Mouse (Mus musculus) ES-E14 (cell line): ENCODE data around the gene Astn2. TPM values are rescaled to one million over a fixed set of nuclear protein-coding genes. Genes with fewer than 3 reads are reported as not detected.

ENCODE experiments used
- DNase-seq: peaks from one replicate; pipeline ENCODE4 v3.0.0-alpha.2; 2013; ENCODE audit warnings: low read depth, low spot score
- H3K27ac ChIP-seq: 2 replicates; pipeline ENCODE4 v1.5.1; 2012; ENCODE audit warnings: low read depth, mild to moderate bottlenecking, low read length, moderate library complexity, mixed read lengths; ENCODE audit not compliant: poor library complexity, insufficient read depth, severe bottlenecking
- H3K36me3 ChIP-seq: 2 replicates; pipeline ENCODE4 v1.6.1; 2012; ENCODE audit warnings: mild to moderate bottlenecking, low read length, moderate library complexity, mixed read lengths; ENCODE audit not compliant: control insufficient read depth, poor library complexity, insufficient read depth, severe bottlenecking
- H3K4me1 ChIP-seq, 2 experiments: fragments of 150-350 bp in 1 of 2; sonication (generic) in 1 of 2; 2 replicates each; pipeline ENCODE4 v1.6.1; 2012; ENCODE audit warnings: low read length in 2 of 2, mild to moderate bottlenecking in 1 of 2, mixed read lengths in 1 of 2; ENCODE audit not compliant: control insufficient read depth in 2 of 2, insufficient read depth in 2 of 2, poor library complexity in 1 of 2
- H3K4me3 ChIP-seq, 2 experiments: fragments of 150-350 bp in 1 of 2; sonication (generic) in 1 of 2; 2 replicates each; pipeline ENCODE4 v1.5.1; 2012; ENCODE audit warnings: low read length in 2 of 2, low read depth in 1 of 2, mild to moderate bottlenecking in 1 of 2, mixed read lengths in 1 of 2; ENCODE audit not compliant: insufficient read depth in 1 of 2, poor library complexity in 1 of 2, severe bottlenecking in 1 of 2
- H3K9ac ChIP-seq: 2 replicates; pipeline ENCODE4 v1.6.1; 2012; ENCODE audit warnings: low read depth, mild to moderate bottlenecking, low read length, mixed read lengths; ENCODE audit not compliant: poor library complexity, insufficient read depth, severe bottlenecking
- H3K9me3 ChIP-seq: fragments of 150-350 bp; sonication (generic); 2 replicates; pipeline ENCODE4 v1.6.1; 2012; ENCODE audit warnings: low read depth, mild to moderate bottlenecking, low read length; ENCODE audit not compliant: control insufficient read depth, insufficient read depth
- CHD2 ChIP-seq: IDR thresholded peaks from 2 replicates; pipeline ENCODE4 v1.6.1; 2014; ENCODE audit warnings: mild to moderate bottlenecking, low read depth, low read length, inconsistent platforms
- HCFC1 ChIP-seq: IDR thresholded peaks from 2 replicates; pipeline ENCODE4 v1.6.1; 2012; ENCODE audit warnings: low read length, inconsistent platforms, borderline replicate concordance; ENCODE audit not compliant: insufficient read depth
- MAFK ChIP-seq: IDR thresholded peaks from 2 replicates; pipeline ENCODE4 v1.6.1; 2014; ENCODE audit warnings: mild to moderate bottlenecking, low read depth, low read length, inconsistent platforms; ENCODE audit not compliant: insufficient read depth
- ZC3H11A ChIP-seq: IDR thresholded peaks from 2 replicates; pipeline ENCODE4 v1.6.1; 2012; ENCODE audit warnings: low read depth, mild to moderate bottlenecking, inconsistent platforms, low read length, borderline replicate concordance
- ZNF384 ChIP-seq: IDR thresholded peaks from 2 replicates; pipeline ENCODE4 v1.6.1; 2012; ENCODE audit warnings: low read depth, low read length, inconsistent platforms
- in situ Hi-C, 2 experiments: fragments of 600-800 bp; cut with MboI; formaldehyde crosslinking; loops; one replicate each; pipeline ENCODE4 v1.15.1; 2025; ENCODE audit warnings: low sequenced_read_pairs in 2 of 2, inconsistent platforms in 1 of 2; ENCODE audit not compliant: unreplicated experiment in 2 of 2
- total RNA-seq: library from RNA; depleted of rRNA; stranded (reverse); fragments of 300-350 nt; gene quantifications from 2 replicates; pipeline ENCODE4 v1.2.3, GENCODE M21; 2012

Astn2 gene
- total RNA-seq, 1 experiment = 0.04 TPM

DNA sequence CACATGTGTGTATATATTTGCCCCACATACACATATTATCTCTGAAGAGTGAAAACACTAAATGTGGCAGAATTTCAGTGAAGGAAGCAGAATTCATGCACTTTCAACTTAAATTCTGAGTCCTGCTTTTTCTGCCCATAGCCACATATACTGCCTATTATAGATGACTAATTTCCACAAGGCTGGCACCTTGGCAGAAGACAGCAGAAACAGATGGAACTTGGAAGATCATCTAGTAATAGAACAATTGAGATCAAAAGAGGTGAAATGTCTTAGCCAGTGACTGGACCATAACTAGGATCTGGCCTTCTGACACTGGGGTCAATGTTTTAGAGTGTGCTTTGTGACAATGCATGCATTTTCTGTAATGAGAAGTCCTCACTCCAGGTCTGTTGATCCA lies 119.4 kb downstream of the Astn2 start:
- in situ Hi-C loops = no loop called here
- Histone ChIP-seq H3K9me3 (no peaks in the 10 kb centered on the region), H3K4me1 (no peaks in the 10 kb centered on the region), H3K36me3 (no peaks in the 10 kb centered on the region), H3K27ac (no peak overlapping the region), H3K4me3 (no peak overlapping the region), H3K9ac (no peak overlapping the region)
- no peak for DNase-seq
- TF ChIP-seq HCFC1 (no peak), ZNF384 (no peak), ZC3H11A (no peak), CHD2 (no peak), MAFK (no peak)

DNA sequence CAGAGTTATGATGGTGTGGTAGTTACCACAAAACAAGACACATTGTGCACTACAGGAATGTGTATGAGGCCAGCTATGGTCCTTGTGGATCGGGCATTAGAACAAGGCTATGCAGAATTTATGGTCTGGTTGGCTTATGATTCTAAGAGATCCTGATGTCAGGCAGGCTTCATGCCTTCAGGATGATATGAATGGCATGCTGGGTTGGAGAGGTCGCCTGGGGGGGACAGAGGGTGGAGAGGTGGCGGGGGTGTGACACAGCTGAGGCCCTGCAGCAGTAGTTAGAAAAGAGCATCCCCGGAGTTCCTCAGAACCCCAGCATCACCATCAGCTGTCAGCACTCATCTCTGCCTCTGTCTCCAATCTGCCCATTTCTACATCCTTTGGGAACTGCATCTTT lies 128.3 kb downstream of the Astn2 start:
- Histone ChIP-seq H3K4me3 (no peak overlapping the region), H3K36me3 (no peaks in the 10 kb centered on the region), H3K27ac (no peak overlapping the region), H3K9me3 (no peaks in the 10 kb centered on the region), H3K9ac (no peak overlapping the region), H3K4me1 (no peaks in the 10 kb centered on the region)
- no peak for TF ChIP-seq ZNF384
- TF ChIP-seq CHD2 = no peak
- no peak for TF ChIP-seq ZC3H11A
- TF ChIP-seq HCFC1 = no peak
- no peak for TF ChIP-seq MAFK
- no peak for DNase-seq
- in situ Hi-C loops = no loop called here

DNA sequence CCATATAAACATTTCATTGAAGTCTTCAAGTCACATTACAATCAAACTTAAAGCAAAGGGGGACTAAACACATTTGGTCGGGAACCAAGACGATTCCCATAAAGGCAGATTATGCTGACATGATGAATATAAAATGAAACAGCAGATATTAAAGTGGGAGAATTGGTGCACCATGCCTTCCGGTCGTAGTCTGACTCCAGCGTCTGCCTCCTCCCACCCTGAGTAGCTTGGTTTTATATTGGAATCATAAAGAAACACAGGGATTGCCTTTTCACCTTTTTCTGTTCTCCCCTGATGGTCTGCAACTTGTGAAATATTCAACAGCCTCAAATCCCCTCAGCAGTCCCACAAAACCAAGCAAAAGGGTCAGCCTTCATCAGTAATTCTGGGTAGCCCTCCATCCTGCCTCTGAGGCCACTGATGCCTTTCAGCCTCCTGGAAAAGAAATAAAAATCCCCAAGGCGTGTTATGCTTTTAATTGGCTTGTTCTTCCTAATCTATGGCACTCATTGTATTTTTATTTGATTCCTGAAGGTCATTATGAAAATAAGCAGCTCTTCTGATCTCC lies 132.8 kb downstream of the Astn2 start:
- Histone ChIP-seq H3K4me3 (no peak overlapping the region), H3K9me3 (no peaks in the 10 kb centered on the region), H3K9ac (no peak overlapping the region), H3K27ac (no peak overlapping the region), H3K4me1 (no peaks in the 10 kb centered on the region), H3K36me3 (no peaks in the 10 kb centered on the region)
- DNase-seq = no peak
- TF ChIP-seq HCFC1 = no peak
- no peak for TF ChIP-seq ZC3H11A
- in situ Hi-C loops = no loop called here

DNA sequence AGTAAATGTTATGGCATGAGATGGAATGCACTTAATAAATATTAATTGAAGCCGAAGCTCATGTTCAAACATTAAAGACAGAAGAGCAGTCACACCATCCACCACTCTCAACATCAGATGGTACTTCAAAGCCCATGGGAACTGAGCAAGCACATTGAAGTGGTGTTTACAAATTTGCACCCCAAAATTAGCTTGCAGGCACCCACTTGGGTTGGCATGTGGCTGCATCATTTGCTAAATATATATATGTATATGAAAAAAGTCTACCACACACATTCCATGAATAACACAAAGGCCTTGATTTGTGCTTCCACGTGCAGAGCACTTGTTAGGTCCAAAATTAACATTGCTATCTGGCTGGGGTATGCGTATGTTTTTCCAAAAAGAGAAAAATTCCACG lies 140.4 kb downstream of the Astn2 start:
- Histone ChIP-seq H3K4me1 (no peaks in the 10 kb centered on the region), H3K9ac (no peak overlapping the region), H3K9me3 (no peaks in the 10 kb centered on the region), H3K36me3 (no peaks in the 10 kb centered on the region), H3K4me3 (no peak overlapping the region), H3K27ac (no peak overlapping the region)
- no peak for DNase-seq
- in situ Hi-C loops = no loop called here
- TF ChIP-seq MAFK (no peak), ZNF384 (no peak), HCFC1 (no peak)

- Histone ChIP-seq H3K27ac (no peak overlapping the region), H3K9me3 (no peaks in the 10 kb centered on the region), H3K9ac (no peak overlapping the region), H3K4me3 (no peak overlapping the region), H3K36me3 (no peaks in the 10 kb centered on the region), H3K4me1 (no peaks in the 10 kb centered on the region)
- no peak for DNase-seq
- TF ChIP-seq CHD2 (no peak), ZC3H11A (no peak), ZNF384 (no peak), HCFC1 (no peak), MAFK (no peak)
- in situ Hi-C loops = no loop called here
These were observed 143.1 kb downstream of the Astn2 start for GRCm38 (mm10) chr4:66261276-66261675.
